Mouse (Mus musculus) cortical plate, adult 2 months (tissue): ENCODE measurements around the gene Mrps34.

ENCODE experiments used
- CTCF ChIP-seq: fragments of 200-500 bp; IDR thresholded peaks from 2 replicates; pipeline ENCODE4 v1.5.1; 2011; ENCODE audit warnings: mild to moderate bottlenecking, control low read depth, low read length; ENCODE audit not compliant: insufficient read depth; ENCODE audit errors: extremely low read depth
- POLR2A ChIP-seq: fragments of 200-500 bp; IDR thresholded peaks from 2 replicates; pipeline ENCODE4 v1.6.1; 2011; ENCODE audit warnings: mild to moderate bottlenecking, low read length, control low read depth; ENCODE audit not compliant: insufficient read depth; ENCODE audit errors: extremely low read depth

- TF ChIP-seq POLR2A, result no peak
- no peak for TF ChIP-seq CTCF
Observed at GRCm38 (mm10) chr17:24865776-24866175, 29.1 kb upstream of the Mrps34 start, which contains the start of gene Igfals.
